Mouse (Mus musculus) midbrain, postnatal 0 days (tissue): Measurements from ENCODE around the gene Nrip2. TPM values are rescaled to one million over a fixed set of nuclear protein-coding genes. Genes with fewer than 3 reads are reported as not detected.

Experiments used
- ATAC-seq: fragments of 200-750 bp; cut with Nextera tagmentation; 2 replicates; pipeline ENCODE4 v1.8.0; 2017; ENCODE audit warnings: moderate number of reproducible peaks, mild to moderate bottlenecking, moderate TSS enrichment, moderate library complexity; ENCODE audit not compliant: low FRiP score
- DNase-seq: peaks from one replicate; pipeline ENCODE4 v3.0.0-alpha.2; 2015; ENCODE audit warnings: low spot score
- H3K27ac ChIP-seq: fragments of 300-500 bp; sonication (generic); 2 replicates; pipeline ENCODE4 v1.5.1; 2014; ENCODE audit warnings: low read depth, mild to moderate bottlenecking, low read length, mixed read lengths
- H3K27me3 ChIP-seq: fragments of 300-500 bp; sonication (generic); 2 replicates; pipeline ENCODE4 v1.6.1; 2014; ENCODE audit warnings: low read length, control low read depth, mixed read lengths; ENCODE audit not compliant: insufficient read depth
- H3K36me3 ChIP-seq: fragments of 300-500 bp; sonication (generic); 2 replicates; pipeline ENCODE4 v1.6.1; 2014; ENCODE audit warnings: low read length, control low read depth, mixed read lengths; ENCODE audit not compliant: insufficient read depth
- H3K4me1 ChIP-seq: fragments of 300-500 bp; sonication (generic); 2 replicates; pipeline ENCODE4 v1.6.1; 2014; ENCODE audit warnings: mild to moderate bottlenecking, control low read depth, antibody characterized with exemption, low read length, mixed read lengths; ENCODE audit not compliant: insufficient read depth
- H3K4me2 ChIP-seq: fragments of 300-500 bp; sonication (generic); 2 replicates; pipeline ENCODE4 v1.6.1; 2014; ENCODE audit warnings: low read depth, mild to moderate bottlenecking, low read length, mixed read lengths; ENCODE audit not compliant: poor library complexity, severe bottlenecking
- H3K4me3 ChIP-seq: fragments of 300-500 bp; sonication (generic); 2 replicates; pipeline ENCODE4 v1.5.1; 2014; ENCODE audit warnings: low read depth, mild to moderate bottlenecking, low read length, moderate library complexity
- H3K9ac ChIP-seq: fragments of 300-500 bp; sonication (generic); replicated peaks from 2 replicates; pipeline ENCODE4 v1.6.1; 2014; ENCODE audit warnings: mild to moderate bottlenecking, low read length, moderate library complexity, mixed read lengths; ENCODE audit not compliant: poor library complexity, severe bottlenecking
- H3K9me3 ChIP-seq: fragments of 300-500 bp; sonication (generic); 2 replicates; pipeline ENCODE4 v1.6.1; 2016; ENCODE audit warnings: low read length, control low read depth
- CTCF ChIP-seq: IDR thresholded peaks from 2 replicates; pipeline ENCODE4 v1.5.1; 2016; ENCODE audit warnings: antibody characterized with exemption, mild to moderate bottlenecking
- WGBS: fragments of 180-500 bp; shearing (Covaris S2); extraction: QIAGEN DNeasy Blood & Tissue Kit; methylation state at CpG from one replicate; pipeline ENCODE4 v1.1.7; 2014; 5-methylcytosine and 5-hydroxymethylcytosine counted together
- polyA plus RNA-seq: library from polyadenylated mRNA; unstranded; fragments of >200 nt; fragmentation: Nextera tagmentation; extraction: Ambion mirVana; gene quantifications from 2 replicates; pipeline ENCODE4 v1.2.1, GENCODE M21; 2015
- total RNA-seq: library from RNA; depleted of rRNA; stranded (reverse); fragments of >200 nt; gene quantifications from 2 replicates; pipeline ENCODE4 v1.2.3, GENCODE M21; 2014

Nrip2 gene
- total and polyA plus RNA-seq, 2 experiments from 2014 or later, result 11.6 to 13.0 TPM

- H3K36me3 ChIP-seq, result no peaks in the 10 kb centered on the region
- H3K4me3 ChIP-seq, result no peak overlapping the region
- no peaks in the 10 kb centered on the region for H3K4me1 ChIP-seq
- 75% methylated on average over 7 of the region's 7 CpGs for WGBS
- TF ChIP-seq CTCF, result no peak
- DNase-seq, result no peak
- H3K9me3 ChIP-seq, result no peaks in the 10 kb centered on the region
- H3K4me2 ChIP-seq, result no peak overlapping the region
- no peak overlapping the region for H3K27ac ChIP-seq
- no peaks in the 10 kb centered on the region for H3K27me3 ChIP-seq
- H3K9ac ChIP-seq, result no peak overlapping the region
- no peak for ATAC-seq
These were observed 15.3 kb upstream of the Nrip2 start for GRCm38 (mm10) chr6:128383752-128384151.

DNA sequence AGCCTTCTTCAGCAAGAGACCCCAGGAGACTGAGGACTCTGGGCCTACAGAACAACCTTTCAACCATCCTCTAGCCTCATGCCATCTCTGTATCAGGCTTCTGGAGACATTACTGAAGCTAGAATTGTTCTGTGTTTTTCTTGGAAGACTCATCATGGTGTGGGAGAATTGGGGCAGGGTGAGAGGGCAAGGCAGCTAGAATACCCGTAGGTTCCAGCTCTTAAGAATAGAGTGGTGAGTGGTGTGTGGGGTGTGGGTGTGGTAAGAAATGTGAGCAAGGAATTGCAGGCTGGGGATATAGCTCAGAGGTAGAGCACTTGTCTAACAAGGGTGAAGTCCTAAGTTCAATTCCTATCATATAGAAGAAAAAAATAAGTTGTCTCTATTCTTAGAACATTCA lies 14.1 kb upstream of the Nrip2 start:
- TF ChIP-seq CTCF, result no peak
- H3K4me1 ChIP-seq, result no peaks in the 10 kb centered on the region
- no peak overlapping the region for H3K4me3 ChIP-seq
- WGBS, result 92% methylated on average over 1 of the region's 1 CpGs
- no peaks in the 10 kb centered on the region for H3K27me3 ChIP-seq
- H3K27ac ChIP-seq, result no peak overlapping the region
- H3K9me3 ChIP-seq, result no peaks in the 10 kb centered on the region
- ATAC-seq (no peak), DNase-seq (no peak)
- no peaks in the 10 kb centered on the region for H3K36me3 ChIP-seq
- no peak overlapping the region for H3K9ac ChIP-seq
- no peak overlapping the region for H3K4me2 ChIP-seq

DNA sequence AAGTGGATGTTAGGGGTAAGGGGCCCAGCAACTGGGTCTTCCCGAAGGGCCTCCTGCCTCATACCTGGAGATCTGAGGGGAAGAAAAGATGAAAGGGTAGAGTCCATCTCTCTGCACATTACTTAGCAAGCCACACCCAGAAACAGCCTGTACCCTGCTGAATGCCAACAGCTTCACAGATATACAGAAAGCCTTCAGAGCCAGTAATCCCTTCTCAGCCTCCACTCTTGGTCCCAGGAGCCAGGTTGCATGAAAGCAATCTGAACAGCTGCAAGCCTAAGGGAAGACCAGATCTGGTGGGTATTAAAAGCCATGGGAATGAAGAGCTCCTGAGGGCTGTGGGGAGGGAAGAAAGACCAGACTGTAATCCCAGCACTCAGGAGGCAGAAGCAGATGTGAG lies 9.9 kb upstream of the Nrip2 start:
- Histone ChIP-seq H3K27ac (no peak overlapping the region), H3K9ac (no peak overlapping the region), H3K4me2 (no peak overlapping the region), H3K27me3 (no peaks in the 10 kb centered on the region), H3K36me3 (no peaks in the 10 kb centered on the region), H3K4me1 (no peaks in the 10 kb centered on the region), H3K4me3 (no peak overlapping the region), H3K9me3 (no peaks in the 10 kb centered on the region)
- no peak for TF ChIP-seq CTCF
- ATAC-seq (no peak), DNase-seq (no peak)
- 95% methylated on average over 1 of the region's 1 CpGs for WGBS

DNA sequence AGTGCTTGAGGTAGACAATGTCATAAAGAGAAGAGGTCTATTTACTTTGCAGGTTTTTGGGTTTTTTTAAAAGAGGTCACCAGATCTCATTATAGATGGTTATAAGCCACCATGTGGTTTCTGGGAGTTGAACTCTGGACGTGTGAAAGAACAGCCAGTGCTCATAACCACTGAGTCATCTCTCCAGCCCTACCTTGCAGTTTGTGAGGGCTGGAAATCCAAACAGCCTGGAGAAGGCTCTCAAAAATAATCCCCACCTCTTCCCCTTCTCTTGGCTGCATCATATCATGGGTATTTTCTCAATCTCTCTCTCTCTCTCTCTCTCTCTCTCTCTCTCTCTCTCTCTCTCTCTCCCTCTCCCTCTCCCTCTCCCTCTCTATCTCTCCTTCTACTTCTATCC lies 8.4 kb upstream of the Nrip2 start:
- WGBS, result 68% methylated on average over 1 of the region's 1 CpGs
- Histone ChIP-seq H3K4me1 (no peaks in the 10 kb centered on the region), H3K27me3 (no peaks in the 10 kb centered on the region), H3K4me3 (no peak overlapping the region), H3K4me2 (no peak overlapping the region), H3K36me3 (no peaks in the 10 kb centered on the region), H3K27ac (no peak overlapping the region), H3K9me3 (no peaks in the 10 kb centered on the region), H3K9ac (no peak overlapping the region)
- no peak for TF ChIP-seq CTCF
- no peak for ATAC-seq
- DNase-seq, result no peak

GRCm38 (mm10) chr6:128397574-128398261 lies 1.4 kb upstream of the Nrip2 start:
- DNase-seq, result no peak
- Histone ChIP-seq H3K27me3 (no peaks in the 10 kb centered on the region), H3K27ac (no peak overlapping the region), H3K4me2 (no peak overlapping the region), H3K9me3 (no peaks in the 10 kb centered on the region), H3K4me1 (peaks cover 8% of the 10 kb centered on the region), H3K36me3 (no peaks in the 10 kb centered on the region), H3K9ac (no peak overlapping the region), H3K4me3 (no peak overlapping the region)
- TF ChIP-seq CTCF, result no peak
- 82% methylated on average over 7 of the region's 7 CpGs for WGBS
- ATAC-seq, result no peak

DNA sequence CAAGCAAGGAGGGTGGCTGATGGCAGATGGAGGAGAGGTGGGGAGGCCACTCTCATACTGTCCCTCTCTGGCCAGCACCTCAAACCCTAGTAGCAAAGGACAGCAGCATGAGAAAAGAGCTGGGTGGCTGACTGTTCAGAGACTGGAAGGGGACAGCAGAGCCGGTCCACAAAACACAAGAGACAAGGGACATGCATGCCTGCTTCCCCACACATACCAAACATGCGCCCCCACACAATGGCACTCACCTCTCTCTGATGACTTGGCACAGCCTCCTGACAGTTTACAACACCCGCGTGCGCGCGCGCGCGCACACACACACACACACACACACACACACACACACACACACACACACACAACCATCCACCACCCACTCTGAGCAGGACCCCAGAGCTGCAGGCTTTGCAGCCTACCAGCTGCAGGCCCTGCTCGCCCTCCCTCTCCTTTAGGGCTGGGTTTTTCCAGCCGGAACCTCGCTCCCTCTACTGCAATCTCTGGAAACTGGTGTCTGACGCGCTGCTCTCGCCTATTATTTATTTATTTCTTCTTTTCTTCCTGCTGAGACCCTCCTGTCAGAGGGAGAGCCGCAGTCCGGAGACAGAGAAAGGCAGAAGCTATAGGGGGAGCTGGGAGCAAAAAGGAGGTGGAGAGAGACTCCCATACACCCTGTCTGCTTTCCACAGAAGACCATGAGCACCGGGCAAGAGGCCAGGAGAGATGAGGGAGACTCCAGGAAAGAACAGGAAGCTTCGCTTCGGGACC lies 507 bp downstream of the Nrip2 start:
- H3K27me3 ChIP-seq, result no peaks in the 10 kb centered on the region
- H3K27ac ChIP-seq, result peak overlapping the region; percentile 79
- H3K9me3 ChIP-seq, result no peaks in the 10 kb centered on the region
- peaks cover 8% of the 10 kb centered on the region for H3K4me1 ChIP-seq
- peak overlapping the region; percentile 58 for H3K4me2 ChIP-seq
- peak; percentile 23; the same call in 1 of the 2 replicates for TF ChIP-seq CTCF
- WGBS, result 12% methylated on average over 13 of the region's 21 CpGs
- peak overlapping the region; percentile 35 for H3K4me3 ChIP-seq
- H3K36me3 ChIP-seq, result no peaks in the 10 kb centered on the region
- H3K9ac ChIP-seq, result peak overlapping the region; percentile 47
- DNase-seq (peak; percentile 78), ATAC-seq (peak; percentile 93)
